Mouse (Mus musculus): ENCODE measurements around the gene Parp1. TPM values are rescaled to one million over a fixed set of nuclear protein-coding genes. Genes with fewer than 3 reads are reported as not detected.
A peak's percentile ranks its signal among the peaks of the same experiment; 100 is the strongest.
"Not testable (repeated sequence)": the region's sequence is repeated elsewhere in the genome, so short reads cannot be mapped to it uniquely, and the experiment has no call there.

Parp1 gene
- polyA plus RNA-seq, 1 experiment, result 58.1 TPM

GRCm38 (mm10) chr1:180567761-180568160, 963 bp upstream of the Parp1 start:
- WGBS, result 82% methylated on average over 4 of the region's 4 CpGs
- Histone ChIP-seq H3K4me3 (replicated peaks; ENCODE audit: insufficient read depth, low read depth, low read length) (no peak overlapping the region), H3K4me1 (ENCODE audit: control insufficient read depth, insufficient read depth, low read length) (peaks cover 5% of the 10 kb centered on the region; the same call in 1 of the 2 replicates), H3K27ac (ENCODE audit: insufficient read depth, low read length) (no peak overlapping the region), H3K27me3 (ENCODE audit: control insufficient read depth, insufficient read depth, low read length) (no peaks in the 10 kb centered on the region)
- DNase-seq, result no peak
- TF ChIP-seq POLR2A (IDR thresholded peaks at IDR 0.05; ENCODE audit: borderline replicate concordance, insufficient read depth, low read length) (no peak), CTCF (IDR thresholded peaks at IDR 0.05; ENCODE audit: borderline replicate concordance, insufficient read depth, low read depth, low read length) (no peak)

DNA sequence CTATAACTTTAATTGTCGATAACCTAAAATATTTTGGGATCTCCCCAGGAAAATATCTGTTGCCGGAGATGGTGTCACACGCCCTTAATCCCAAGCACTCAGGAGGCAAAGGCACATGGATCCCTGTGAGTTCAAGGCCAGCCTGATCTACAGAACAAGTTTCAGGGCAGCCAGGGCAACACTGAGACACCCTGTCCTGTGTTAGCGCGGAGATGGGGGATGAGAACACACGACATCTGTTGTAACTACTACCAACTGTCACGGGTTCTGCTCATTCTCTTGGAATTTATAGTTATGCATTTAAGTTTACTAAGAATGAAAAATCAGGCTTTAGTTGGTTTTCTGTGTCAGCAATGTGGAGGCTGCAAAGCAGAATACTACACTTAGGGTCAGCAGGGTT, 476 bp upstream of the Parp1 start:
- WGBS, result 23% methylated on average over 7 of the region's 7 CpGs
- Histone ChIP-seq H3K27me3 (ENCODE audit: control insufficient read depth, insufficient read depth, low read length) (no peaks in the 10 kb centered on the region), H3K4me1 (ENCODE audit: control insufficient read depth, insufficient read depth, low read length) (peaks cover 5% of the 10 kb centered on the region; the same call in 1 of the 2 replicates), H3K4me3 (replicated peaks; ENCODE audit: insufficient read depth, low read depth, low read length) (peak overlapping the region; percentile 89), H3K27ac (ENCODE audit: insufficient read depth, low read length) (no peak overlapping the region)
- no peak for TF ChIP-seq POLR2A (IDR thresholded peaks at IDR 0.05; ENCODE audit: borderline replicate concordance, insufficient read depth, low read length)
- TF ChIP-seq CTCF (IDR thresholded peaks at IDR 0.05; ENCODE audit: borderline replicate concordance, insufficient read depth, low read depth, low read length), result no peak
- no peak for DNase-seq

- Histone ChIP-seq H3K27ac (ENCODE audit: insufficient read depth, low read length) (0 out of 2 replicates have a peak overlapping the region, but pooled peaks have one; percentile 60), H3K4me3 (replicated peaks; ENCODE audit: insufficient read depth, low read depth, low read length) (peak overlapping the region; percentile 89), H3K4me1 (ENCODE audit: control insufficient read depth, insufficient read depth, low read length) (peaks cover 5% of the 10 kb centered on the region; the same call in 1 of the 2 replicates), H3K27me3 (ENCODE audit: control insufficient read depth, insufficient read depth, low read length) (no peaks in the 10 kb centered on the region)
- WGBS, result under 1% methylated on average over 17 of the region's 17 CpGs
- DNase-seq, result no peak
- TF ChIP-seq CTCF (IDR thresholded peaks at IDR 0.05; ENCODE audit: borderline replicate concordance, insufficient read depth, low read depth, low read length) (no peak), POLR2A (IDR thresholded peaks at IDR 0.05; ENCODE audit: borderline replicate concordance, insufficient read depth, low read length) (no peak)
These were observed 729 bp downstream of the Parp1 start for GRCm38 (mm10) chr1:180569453-180569852.

DNA sequence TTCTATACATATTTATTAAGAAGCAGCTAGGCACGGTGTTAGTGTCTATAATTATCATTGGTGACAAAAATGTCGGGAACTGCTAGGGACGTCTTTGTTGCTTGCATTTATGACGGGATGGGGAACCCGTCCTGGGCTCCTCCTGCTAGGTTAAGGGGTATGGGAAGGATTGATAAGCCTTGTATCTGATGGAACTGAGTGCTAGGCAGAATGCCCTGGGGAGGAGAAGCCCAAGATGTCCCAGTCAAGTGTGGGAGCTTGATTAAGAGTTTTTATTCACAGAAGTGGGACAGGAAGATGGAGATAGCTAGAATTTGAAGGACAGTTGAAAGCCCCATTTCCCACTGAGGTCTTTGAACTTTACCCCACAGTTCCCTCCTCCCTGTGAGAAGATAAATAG, 1.5 kb downstream of the Parp1 start:
- 22% methylated on average over 5 of the region's 5 CpGs for WGBS
- no peak for TF ChIP-seq POLR2A (IDR thresholded peaks at IDR 0.05; ENCODE audit: borderline replicate concordance, insufficient read depth, low read length)
- no peak for TF ChIP-seq CTCF (IDR thresholded peaks at IDR 0.05; ENCODE audit: borderline replicate concordance, insufficient read depth, low read depth, low read length)

GRCm38 (mm10) chr1:180571018-180571589, 2.4 kb downstream of the Parp1 start:
- H3K4me3 ChIP-seq (replicated peaks; ENCODE audit: insufficient read depth, low read depth, low read length), result no peak overlapping the region
- WGBS, result 80% methylated on average over 8 of the region's 8 CpGs
- DNase-seq, result no peak

More for the DNA sequence above, 1.5 kb downstream of the Parp1 start:
- peak overlapping the region; percentile 89 for H3K4me3 ChIP-seq (replicated peaks; ENCODE audit: insufficient read depth, low read depth, low read length)
- DNase-seq, result no peak
- no peak overlapping the region for H3K27ac ChIP-seq (ENCODE audit: insufficient read depth, low read length)
- peaks cover 5% of the 10 kb centered on the region; the same call in 1 of the 2 replicates for H3K4me1 ChIP-seq (ENCODE audit: control insufficient read depth, insufficient read depth, low read length)
- no peaks in the 10 kb centered on the region for H3K27me3 ChIP-seq (ENCODE audit: control insufficient read depth, insufficient read depth, low read length)

GRCm38 (mm10) chr1:180571721-180572120, 3.0 kb downstream of the Parp1 start:
- H3K4me1 ChIP-seq (ENCODE audit: control insufficient read depth, insufficient read depth, low read length); H3K27ac ChIP-seq (ENCODE audit: insufficient read depth, low read length); H3K27me3 ChIP-seq (ENCODE audit: control insufficient read depth, insufficient read depth, low read length); H3K4me3 ChIP-seq (replicated peaks; ENCODE audit: insufficient read depth, low read depth, low read length); DNase-seq: not testable (repeated sequence)
- 83% methylated on average over 6 of the region's 6 CpGs for WGBS

More at GRCm38 (mm10) chr1:180571018-180571589, 2.4 kb downstream of the Parp1 start:
- TF ChIP-seq POLR2A (IDR thresholded peaks at IDR 0.05; ENCODE audit: borderline replicate concordance, insufficient read depth, low read length) (no peak), CTCF (IDR thresholded peaks at IDR 0.05; ENCODE audit: borderline replicate concordance, insufficient read depth, low read depth, low read length) (no peak)
- Histone ChIP-seq H3K27me3 (ENCODE audit: control insufficient read depth, insufficient read depth, low read length) (no peaks in the 10 kb centered on the region), H3K4me1 (ENCODE audit: control insufficient read depth, insufficient read depth, low read length) (peaks cover 5% of the 10 kb centered on the region; the same call in 1 of the 2 replicates), H3K27ac (ENCODE audit: insufficient read depth, low read length) (no peak overlapping the region)

DNA sequence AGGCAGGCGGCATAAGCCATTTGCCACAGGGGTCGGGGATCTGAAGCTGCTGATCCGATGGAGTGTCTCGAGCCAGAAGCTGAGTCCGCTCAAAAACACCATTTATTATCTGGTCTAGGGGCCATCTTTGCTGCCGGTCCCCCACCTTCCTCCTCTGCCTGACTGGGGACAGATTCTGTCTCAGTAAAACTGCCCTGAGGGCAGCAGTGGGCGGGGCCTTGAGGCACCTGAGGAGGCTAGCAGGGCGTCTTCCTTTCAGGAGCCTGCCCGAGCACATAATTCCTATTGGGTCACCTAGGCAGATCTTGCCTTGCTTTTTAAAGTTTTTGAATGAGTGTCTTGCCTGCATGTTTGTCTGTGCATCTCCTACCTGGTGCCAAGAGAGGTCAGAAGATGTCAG, 3.4 kb downstream of the Parp1 start:
- Histone ChIP-seq H3K4me3 (replicated peaks; ENCODE audit: insufficient read depth, low read depth, low read length) (no peak overlapping the region), H3K27ac (ENCODE audit: insufficient read depth, low read length) (no peak overlapping the region), H3K4me1 (ENCODE audit: control insufficient read depth, insufficient read depth, low read length) (peaks cover 11% of the 10 kb centered on the region; the same call in 1 of the 2 replicates), H3K27me3 (ENCODE audit: control insufficient read depth, insufficient read depth, low read length) (no peaks in the 10 kb centered on the region)
- WGBS, result 96% methylated on average over 9 of the region's 9 CpGs
- no peak for DNase-seq
- TF ChIP-seq POLR2A (IDR thresholded peaks at IDR 0.05; ENCODE audit: borderline replicate concordance, insufficient read depth, low read length), result no peak
- no peak for TF ChIP-seq CTCF (IDR thresholded peaks at IDR 0.05; ENCODE audit: borderline replicate concordance, insufficient read depth, low read depth, low read length)

GRCm38 (mm10) chr1:180576524-180576923, 7.8 kb downstream of the Parp1 start:
- TF ChIP-seq CTCF (IDR thresholded peaks at IDR 0.05; ENCODE audit: borderline replicate concordance, insufficient read depth, low read depth, low read length) (no peak), POLR2A (IDR thresholded peaks at IDR 0.05; ENCODE audit: borderline replicate concordance, insufficient read depth, low read length) (no peak)
- Histone ChIP-seq H3K27ac (ENCODE audit: insufficient read depth, low read length) (no peak overlapping the region), H3K4me1 (ENCODE audit: control insufficient read depth, insufficient read depth, low read length) (peaks cover 5% of the 10 kb centered on the region; the same call in 1 of the 2 replicates), H3K4me3 (replicated peaks; ENCODE audit: insufficient read depth, low read depth, low read length) (no peak overlapping the region), H3K27me3 (ENCODE audit: control insufficient read depth, insufficient read depth, low read length) (no peaks in the 10 kb centered on the region)
- WGBS, result 16% methylated on average over 3 of the region's 3 CpGs
- DNase-seq, result peak in 1 of 2 experiments; percentile 32

All from cerebellum, adult 2 months (tissue).